Mouse (Mus musculus) T-helper 2 cell (primary cell): ENCODE data around the gene Ift20.
"Not testable (repeated sequence)": the region's sequence is repeated elsewhere in the genome, so short reads cannot be mapped to it uniquely, and the experiment has no call there.

Source experiments
- in situ Hi-C: fragments of 300-600 bp; cut with MboI, MseI; formaldehyde crosslinking; loops from one replicate; pipeline ENCODE4 v1.15.1; 2025; ENCODE audit warnings: high pct_unique_total_duplicates

Ift20 gene

GRCm38 (mm10) chr11:78560447-78560846 lies 24.3 kb downstream of the Ift20 start:
- in situ Hi-C loops = no loop called here

DNA sequence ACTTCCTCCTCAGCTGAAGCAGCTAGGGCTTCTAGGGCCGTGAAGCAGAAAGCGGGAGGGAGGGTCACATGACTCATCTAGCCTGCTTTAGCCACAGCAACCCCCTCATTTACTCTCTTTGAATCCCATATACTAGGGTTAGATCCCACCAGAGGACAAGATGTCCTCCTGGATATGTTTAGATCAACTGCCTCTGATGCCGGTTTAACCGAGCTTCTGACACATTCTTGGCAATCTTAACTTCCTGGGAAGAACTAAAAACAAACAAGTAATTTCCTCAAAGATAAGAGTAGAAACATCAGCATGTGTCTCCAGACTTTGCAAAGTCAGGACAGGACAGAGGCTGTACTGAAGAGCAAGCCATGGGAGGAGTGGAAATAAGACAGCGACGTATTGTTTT lies 30.6 kb downstream of the Ift20 start:
- in situ Hi-C loops = no loop called here

DNA sequence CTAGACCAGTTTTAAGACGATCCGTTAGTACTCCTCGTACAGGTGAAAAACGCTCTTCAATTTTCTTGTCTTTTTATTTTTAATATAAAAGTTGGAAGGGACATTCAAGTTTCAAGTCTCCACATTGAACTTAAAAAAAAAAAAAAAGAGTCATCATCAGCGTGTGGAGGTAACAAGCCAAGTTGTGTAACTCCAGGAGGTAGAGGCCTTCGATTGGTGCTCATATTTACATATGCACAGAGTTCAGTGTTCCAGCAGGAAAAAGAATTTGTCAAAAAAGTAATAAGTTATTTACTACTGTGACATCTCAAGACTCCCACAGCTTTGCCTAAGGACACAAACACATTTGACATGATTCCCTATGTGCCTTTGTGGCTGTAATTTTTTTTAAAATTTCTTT lies 31.5 kb downstream of the Ift20 start:
- in situ Hi-C loops = no loop called here

GRCm38 (mm10) chr11:78568827-78569226 lies 32.7 kb downstream of the Ift20 start:
- in situ Hi-C loops = no loop called here

- in situ Hi-C loops = no loop called here
Measured at GRCm38 (mm10) chr11:78569806-78570205, 33.6 kb downstream of the Ift20 start.

- in situ Hi-C loops = no loop called here
Measured at GRCm38 (mm10) chr11:78571441-78571840, 35.3 kb downstream of the Ift20 start.

- in situ Hi-C loops = no loop called here
Measured at GRCm38 (mm10) chr11:78571854-78572253, 35.7 kb downstream of the Ift20 start.

DNA sequence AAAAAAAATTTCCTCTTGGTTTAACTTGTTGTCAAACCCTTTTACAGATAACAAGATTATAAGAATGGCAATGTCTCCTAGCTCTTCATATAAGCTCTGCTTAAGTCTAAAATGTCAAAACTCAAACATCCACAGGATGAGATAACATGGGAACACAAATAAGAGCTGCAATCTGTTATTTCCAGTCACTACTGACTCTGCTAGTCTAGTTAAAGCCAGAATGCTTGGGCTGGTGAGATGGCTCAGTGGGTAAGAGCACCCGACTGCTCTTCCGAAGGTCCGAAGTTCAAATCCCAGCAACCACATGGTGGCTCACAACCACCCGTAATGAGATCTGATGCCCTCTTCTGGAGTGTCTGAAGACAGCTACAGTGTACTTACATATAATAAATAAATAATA lies 37.9 kb downstream of the Ift20 start:
- in situ Hi-C loops = not testable (repeated sequence)

- in situ Hi-C loops = no loop called here
Measured at GRCm38 (mm10) chr11:78574536-78574935, 38.4 kb downstream of the Ift20 start.

- in situ Hi-C loops = no loop called here
Measured at GRCm38 (mm10) chr11:78574975-78575374, 38.8 kb downstream of the Ift20 start.

GRCm38 (mm10) chr11:78582848-78583247 lies 46.7 kb downstream of the Ift20 start:
- in situ Hi-C loops = loop anchor here (5.0 kb wide), 1 partner anchor 229 kb away; no protein-coding TSS in a partner anchor

GRCm38 (mm10) chr11:78586099-78586498 lies 49.9 kb downstream of the Ift20 start:
- in situ Hi-C loops = no loop called here

DNA sequence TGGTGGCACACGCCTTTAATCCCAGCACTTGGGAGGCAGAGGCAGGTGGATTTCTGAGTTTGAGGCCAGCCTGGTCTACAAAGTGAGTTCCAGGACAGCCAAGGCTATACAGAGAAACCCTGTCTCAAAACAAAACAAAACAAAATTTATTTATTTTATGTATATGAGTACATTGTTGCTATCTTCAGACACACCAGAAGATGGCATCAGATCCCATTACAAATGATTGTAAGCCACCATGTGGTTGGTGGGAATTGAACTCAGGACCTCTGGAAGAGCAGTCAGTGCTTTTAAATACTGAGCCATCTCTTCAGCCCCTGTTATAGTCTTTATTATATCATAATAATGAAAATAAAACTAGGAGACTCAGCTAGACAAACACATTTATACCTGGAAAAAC lies 51.5 kb downstream of the Ift20 start:
- in situ Hi-C loops = not testable (repeated sequence)
